Mouse (Mus musculus) testis, adult 2 months (tissue): ENCODE data around the gene Gm45799. TPM values are rescaled to one million over a fixed set of nuclear protein-coding genes. Genes with fewer than 3 reads are reported as not detected.

Experiments
- H3K27ac ChIP-seq: fragments of 200-500 bp; 2 replicates; pipeline ENCODE4 v1.5.1; 2012; ENCODE audit warnings: low read depth, low read length; ENCODE audit not compliant: control insufficient read depth, insufficient read depth
- H3K27me3 ChIP-seq: fragments of 200-500 bp; 2 replicates; pipeline ENCODE4 v1.6.1; 2012; ENCODE audit warnings: mild to moderate bottlenecking, low read length, moderate library complexity; ENCODE audit not compliant: control insufficient read depth, insufficient read depth
- H3K36me3 ChIP-seq: fragments of 200-500 bp; 2 replicates; pipeline ENCODE4 v1.6.1; 2012; ENCODE audit warnings: mild to moderate bottlenecking, low read length; ENCODE audit not compliant: control insufficient read depth, insufficient read depth
- H3K4me1 ChIP-seq: fragments of 200-500 bp; 2 replicates; pipeline ENCODE4 v1.6.1; 2012; ENCODE audit warnings: low read length; ENCODE audit not compliant: control insufficient read depth, insufficient read depth
- H3K4me3 ChIP-seq: fragments of 200-500 bp; 2 replicates; pipeline ENCODE4 v1.5.1; 2012; ENCODE audit warnings: low read depth, mild to moderate bottlenecking, low read length, moderate library complexity, mixed read lengths; ENCODE audit not compliant: control insufficient read depth
- CTCF ChIP-seq: fragments of 200-500 bp; IDR thresholded peaks from 2 replicates; pipeline ENCODE4 v1.5.1; 2012; ENCODE audit warnings: low read depth, mild to moderate bottlenecking, inconsistent platforms, low read length, moderate library complexity; ENCODE audit not compliant: control insufficient read depth, insufficient read depth, insufficient replicate concordance
- POLR2A ChIP-seq: fragments of 200-500 bp; IDR thresholded peaks from 2 replicates; pipeline ENCODE4 v1.6.1; 2012; ENCODE audit warnings: low read depth, mild to moderate bottlenecking, inconsistent platforms, low read length, moderate library complexity; ENCODE audit not compliant: control insufficient read depth
- polyA plus RNA-seq: library from polyadenylated mRNA; depleted of rRNA; stranded (reverse); fragments of >200 nt; gene quantifications from 2 replicates; pipeline ENCODE4 v1.2.3, GENCODE M21; 2012; rRNA removed

Gm45799 gene
- 52.1 and 76.2 TPM in 2 replicates for polyA plus RNA-seq

DNA sequence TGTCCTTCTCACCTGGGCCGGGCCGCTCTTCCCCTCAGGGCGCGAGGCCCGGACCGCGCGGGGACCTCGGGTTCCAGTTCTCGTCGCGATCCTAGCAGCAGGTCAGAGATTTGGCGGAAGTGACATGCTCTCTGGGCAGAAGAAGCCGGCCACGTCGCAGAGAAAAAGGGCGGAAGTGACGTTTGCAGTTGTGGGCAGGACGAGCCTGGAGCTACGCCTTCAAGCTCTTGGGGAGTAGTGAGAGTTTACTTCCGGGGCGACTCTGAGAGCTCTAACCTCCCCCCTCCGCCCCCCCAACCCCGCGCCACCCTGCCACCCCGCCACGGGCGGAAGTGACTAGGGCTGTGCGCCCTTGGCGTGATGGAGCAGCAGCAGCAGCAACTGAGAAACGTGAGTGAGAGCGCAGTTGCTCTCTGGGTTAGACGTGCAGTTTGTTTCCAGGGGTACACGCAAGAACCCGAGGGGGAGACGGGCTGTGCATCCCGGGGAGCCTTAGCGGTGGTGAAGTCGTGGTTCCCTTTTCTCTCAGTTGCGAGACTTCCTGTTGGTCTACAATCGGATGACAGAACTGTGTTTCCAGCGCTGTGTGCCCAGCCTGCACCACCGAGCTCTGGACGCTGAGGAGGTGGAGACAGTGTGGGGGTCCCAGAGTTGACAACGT lies at the start of gene Gm45799, which contains the start of gene Arfip2:
Gm45799 (plus strand) TSS at position 320 of the 661 bp plus-strand sequence.
Arfip2 (minus strand) TSS at position 184 of the 661 bp plus-strand sequence.
- Histone ChIP-seq H3K4me3 (peak within 1 kb of the TSS; percentile 96), H3K36me3 (no peaks in the 10 kb centered on the region), H3K4me1 (peaks cover 13% of the 10 kb centered on the region), H3K27me3 (no peaks in the 10 kb centered on the region), H3K27ac (peak within 1 kb of the TSS; percentile 81)
- TF ChIP-seq CTCF: no peak
- TF ChIP-seq POLR2A: peak; percentile 85

- TF ChIP-seq CTCF (peak; percentile 55; the same call in 1 of the 2 replicates), POLR2A (no peak)
- Histone ChIP-seq H3K36me3 (no peaks in the 10 kb centered on the region), H3K4me3 (no peak overlapping the region), H3K27me3 (no peaks in the 10 kb centered on the region), H3K4me1 (no peaks in the 10 kb centered on the region), H3K27ac (no peak overlapping the region)
Measured at GRCm38 (mm10) chr7:105602860-105603623, 37.3 kb upstream of the Gm45799 start.

DNA sequence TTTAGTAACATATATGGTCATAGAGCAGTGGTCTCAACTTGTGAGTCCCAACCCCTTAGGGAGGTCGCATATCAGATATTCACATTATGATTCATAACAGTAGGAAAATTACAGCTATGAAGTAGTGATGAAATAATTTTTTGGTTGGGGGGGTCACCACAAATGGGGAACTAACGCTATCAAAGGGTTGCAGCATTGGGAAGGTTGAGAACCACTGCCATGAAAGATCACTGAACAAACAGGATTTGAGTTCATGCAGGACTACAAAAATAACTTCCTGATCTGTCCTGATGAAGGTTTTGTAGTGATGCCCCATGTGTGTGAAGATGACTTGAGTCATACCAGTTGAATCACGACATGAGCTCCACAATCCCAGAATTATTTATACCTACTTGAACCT lies 31.9 kb upstream of the Gm45799 start:
- no peaks in the 10 kb centered on the region for H3K4me1 ChIP-seq
- no peak overlapping the region for H3K4me3 ChIP-seq
- no peaks in the 10 kb centered on the region for H3K27me3 ChIP-seq
- H3K27ac ChIP-seq: no peak overlapping the region
- TF ChIP-seq POLR2A: no peak
- TF ChIP-seq CTCF: no peak
- no peaks in the 10 kb centered on the region for H3K36me3 ChIP-seq

- TF ChIP-seq POLR2A (no peak), CTCF (no peak)
- H3K36me3 ChIP-seq: no peaks in the 10 kb centered on the region
- no peak overlapping the region for H3K4me3 ChIP-seq
- no peaks in the 10 kb centered on the region for H3K27me3 ChIP-seq
- no peaks in the 10 kb centered on the region for H3K4me1 ChIP-seq
- H3K27ac ChIP-seq: no peak overlapping the region
Measured at GRCm38 (mm10) chr7:105611767-105612166, 28.6 kb upstream of the Gm45799 start.

- Histone ChIP-seq H3K36me3 (no peaks in the 10 kb centered on the region), H3K27me3 (no peaks in the 10 kb centered on the region), H3K4me3 (no peak overlapping the region), H3K27ac (no peak overlapping the region), H3K4me1 (no peaks in the 10 kb centered on the region)
- no peak for TF ChIP-seq POLR2A
- TF ChIP-seq CTCF: no peak
Measured at GRCm38 (mm10) chr7:105614400-105614799, 26.0 kb upstream of the Gm45799 start.

DNA sequence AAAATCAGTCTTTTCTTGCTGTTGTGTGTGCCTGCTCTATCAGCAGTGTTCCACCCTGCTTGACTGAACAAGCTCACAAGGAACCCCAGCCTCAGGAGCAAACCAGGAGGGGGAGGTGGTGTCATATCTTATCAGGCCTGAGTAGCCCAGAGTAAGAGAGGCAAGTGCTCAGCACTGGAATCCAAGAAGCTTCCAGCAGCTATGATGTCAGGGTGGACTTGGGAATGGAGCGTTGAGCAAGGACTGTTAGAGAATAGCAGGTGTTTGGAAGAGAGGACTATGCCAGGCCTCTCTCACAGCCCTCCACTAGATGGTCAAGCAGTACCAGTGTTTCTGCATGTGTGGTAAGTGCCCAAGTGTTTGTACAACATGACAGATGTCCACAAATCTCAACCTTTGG lies 24.6 kb upstream of the Gm45799 start:
- Histone ChIP-seq H3K4me3 (no peak overlapping the region), H3K27me3 (no peaks in the 10 kb centered on the region), H3K36me3 (no peaks in the 10 kb centered on the region)

GRCm38 (mm10) chr7:105616561-105616960 lies 23.8 kb upstream of the Gm45799 start:
- peaks cover 1% of the 10 kb centered on the region; the same call in 1 of the 2 replicates for H3K4me1 ChIP-seq
- no peak overlapping the region for H3K4me3 ChIP-seq
- no peaks in the 10 kb centered on the region for H3K27me3 ChIP-seq
- no peaks in the 10 kb centered on the region for H3K36me3 ChIP-seq
- no peak for TF ChIP-seq CTCF
- no peak for TF ChIP-seq POLR2A
- no peak overlapping the region for H3K27ac ChIP-seq

More for the DNA sequence above, 24.6 kb upstream of the Gm45799 start:
- Histone ChIP-seq H3K27ac (no peak overlapping the region), H3K4me1 (no peaks in the 10 kb centered on the region)
- TF ChIP-seq CTCF: no peak
- TF ChIP-seq POLR2A: no peak
